Mouse (Mus musculus): ENCODE results near the gene Dydc2.
"Not testable (repeated sequence)": the region's sequence is repeated elsewhere in the genome, so short reads cannot be mapped to it uniquely, and the experiment has no call there.

The Dydc2 gene

GRCm38 (mm10) chr14:41069108-41069507 lies at the start of gene Dydc2:
TSS of gene Dydc2 (minus strand) at chr14:41069208.
- DNase-seq: no peak

DNA sequence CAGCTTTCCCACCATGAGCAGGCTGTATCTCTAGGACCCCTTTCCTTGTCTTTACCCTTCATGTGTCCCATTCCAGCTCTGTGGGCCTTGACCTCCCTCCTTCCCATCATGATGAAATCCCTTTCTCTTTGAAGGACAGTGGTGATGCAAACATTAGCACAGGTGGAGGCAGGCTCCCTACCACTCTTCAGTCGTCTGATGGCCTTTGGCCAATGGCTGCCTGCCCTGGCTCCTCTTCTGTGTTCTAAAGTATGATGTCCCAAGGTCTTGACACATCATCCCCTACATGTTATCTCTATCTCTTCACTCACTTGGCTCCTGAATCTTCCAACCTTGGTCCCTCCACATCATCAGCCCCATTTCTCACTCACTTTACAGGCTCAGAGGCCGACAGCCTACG lies 47.3 kb upstream of the Dydc2 start:
- no peak for DNase-seq

- no peak for DNase-seq
These were observed 43.9 kb upstream of the Dydc2 start for GRCm38 (mm10) chr14:41112944-41113343.

GRCm38 (mm10) chr14:41111031-41111668 lies 42.1 kb upstream of the Dydc2 start:
- no peak for DNase-seq

DNA sequence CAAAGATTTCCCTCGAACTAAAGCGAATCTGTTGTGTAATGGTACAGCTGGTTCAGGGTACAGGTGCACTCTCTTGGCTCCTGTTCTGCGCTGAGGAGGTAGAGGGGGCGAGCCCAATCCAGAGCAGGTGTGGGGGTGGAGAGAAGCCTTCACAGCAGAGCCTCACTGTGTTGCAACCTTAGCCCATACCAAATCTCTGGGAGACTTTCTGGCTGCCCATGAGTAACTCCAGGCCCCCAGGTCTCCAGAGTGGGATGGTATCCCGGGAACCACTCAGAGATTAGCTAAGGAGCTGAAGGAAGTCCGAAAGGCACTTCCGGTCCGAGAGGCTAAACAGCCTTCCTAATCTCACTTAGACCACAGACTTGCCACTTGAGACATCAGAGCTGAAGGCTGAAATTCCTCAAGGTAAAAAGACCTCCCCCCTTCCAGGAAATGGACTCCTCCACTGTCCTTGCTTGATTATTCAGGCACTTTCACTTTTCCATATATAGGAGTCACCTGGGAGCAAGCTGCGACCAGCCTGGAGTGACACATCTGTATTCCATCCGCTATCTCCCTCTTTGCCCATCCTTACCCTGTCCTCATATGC lies 35.9 kb upstream of the Dydc2 start, which contains the start of gene Mat1a:
Mat1a (plus strand) TSS at position 183 of the 592 bp plus-strand sequence.
- no peak for DNase-seq

DNA sequence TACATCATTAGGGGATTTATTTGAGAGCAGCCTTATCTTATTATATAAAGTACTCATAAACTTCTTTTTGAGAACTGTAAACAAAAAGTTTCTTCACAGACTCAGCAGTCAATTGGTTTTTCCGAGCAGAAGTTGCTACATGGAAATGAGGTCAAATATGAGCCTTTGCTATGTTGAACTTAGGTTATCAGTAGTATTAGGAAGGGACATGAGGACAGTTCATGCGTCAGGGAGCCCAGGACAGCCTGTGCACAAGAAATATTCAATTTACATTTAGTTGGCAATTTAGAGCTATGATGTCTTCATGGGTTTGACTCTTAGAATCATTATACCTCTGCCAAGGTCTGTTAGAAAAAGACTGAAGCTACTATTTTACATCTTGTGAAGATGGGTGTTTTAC lies 33.3 kb upstream of the Dydc2 start:
- DNase-seq: no peak

- no peak for DNase-seq
These were observed 32.2 kb upstream of the Dydc2 start for GRCm38 (mm10) chr14:41101242-41101641.

- no peak for DNase-seq
These were observed 31.7 kb upstream of the Dydc2 start for GRCm38 (mm10) chr14:41100712-41101111.

DNA sequence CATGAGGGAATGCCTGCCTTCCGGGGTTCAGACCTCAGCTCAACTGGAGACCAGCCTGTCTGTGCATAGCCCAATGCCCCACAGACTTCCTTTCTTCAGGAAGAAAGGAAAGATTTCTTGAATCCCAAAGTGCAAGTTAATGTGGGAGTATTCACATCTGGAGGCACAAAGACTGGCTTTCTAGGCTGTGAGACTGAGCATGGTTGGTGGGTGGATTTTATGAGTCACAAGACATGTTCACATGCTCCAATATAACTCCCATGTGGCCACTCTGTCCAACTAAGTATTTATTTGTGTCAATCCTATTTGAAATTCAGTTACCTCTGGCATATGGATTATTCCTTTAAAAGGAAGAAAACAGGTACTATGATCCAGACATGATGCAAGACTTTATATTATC lies 29.7 kb upstream of the Dydc2 start:
- DNase-seq: no peak

DNA sequence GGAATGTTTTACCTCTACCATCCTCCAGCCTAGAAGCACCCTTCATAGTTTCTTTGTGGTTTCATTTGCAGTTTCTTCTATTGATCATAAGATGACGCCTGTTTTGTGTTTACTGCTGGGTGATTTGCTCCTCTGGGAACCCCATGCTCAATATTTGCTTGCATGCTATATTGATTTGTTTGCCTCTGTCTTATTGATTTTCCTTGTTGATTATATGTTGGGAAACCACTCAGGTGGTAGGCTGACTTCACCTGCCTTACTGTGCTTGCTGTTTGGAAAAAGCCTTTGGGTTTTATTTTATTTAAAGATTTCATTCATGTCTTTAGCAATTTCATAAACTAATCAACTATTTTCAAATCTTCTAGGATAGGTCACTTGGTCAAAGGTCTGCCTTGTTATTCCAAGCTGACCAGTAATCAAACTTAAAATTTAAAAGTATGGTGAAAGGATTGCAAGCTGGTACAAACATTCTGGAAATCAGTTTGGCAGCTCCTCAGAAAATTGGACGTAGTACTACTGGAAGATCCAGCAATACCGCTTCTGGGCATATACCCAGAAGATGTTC lies 27.4 kb upstream of the Dydc2 start:
- no peak for DNase-seq

- no peak for DNase-seq
These were observed 25.1 kb upstream of the Dydc2 start for GRCm38 (mm10) chr14:41094114-41094513.

- peak; percentile 32 for DNase-seq
These were observed 21.8 kb upstream of the Dydc2 start for GRCm38 (mm10) chr14:41090777-41091176.

DNA sequence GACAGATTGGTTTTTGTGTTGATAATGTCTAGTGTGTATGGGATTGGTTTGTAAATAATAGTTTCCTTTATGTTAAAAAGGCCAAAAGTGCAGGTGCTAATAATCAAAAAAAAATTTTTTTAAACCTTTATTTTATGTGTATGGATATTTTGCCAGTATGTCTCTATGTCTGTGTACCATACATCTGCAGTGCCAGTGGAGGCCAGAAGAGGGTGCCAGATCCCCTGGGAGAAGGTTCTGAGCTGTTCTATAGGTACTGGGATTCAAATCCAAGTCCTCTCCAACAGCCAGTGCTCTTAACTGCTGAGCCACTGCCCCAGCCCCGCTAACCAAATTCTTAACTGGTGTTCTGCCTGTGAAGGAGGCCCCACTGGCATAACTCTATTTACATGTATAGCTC lies 18.5 kb upstream of the Dydc2 start:
- DNase-seq: peak; percentile 37

DNA sequence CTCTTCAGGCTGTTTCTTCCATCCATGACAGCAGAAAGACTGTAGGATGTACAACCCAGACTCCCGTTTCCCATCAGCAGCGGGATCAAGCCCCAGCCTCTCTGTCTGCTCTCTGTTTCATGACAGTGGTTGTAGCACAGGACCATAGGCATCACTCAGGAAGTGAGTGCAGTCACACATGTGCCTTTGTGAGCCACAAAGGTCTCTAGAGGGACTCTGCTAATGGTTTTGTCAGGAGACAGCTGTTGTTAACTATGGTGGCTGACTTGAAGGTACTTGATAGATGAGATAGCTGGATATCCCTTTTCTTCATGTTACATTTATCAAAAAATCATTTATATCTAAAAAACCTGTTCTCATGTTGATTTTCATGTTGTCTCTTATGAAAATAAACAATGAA lies 13.4 kb upstream of the Dydc2 start:
- DNase-seq: no peak

DNA sequence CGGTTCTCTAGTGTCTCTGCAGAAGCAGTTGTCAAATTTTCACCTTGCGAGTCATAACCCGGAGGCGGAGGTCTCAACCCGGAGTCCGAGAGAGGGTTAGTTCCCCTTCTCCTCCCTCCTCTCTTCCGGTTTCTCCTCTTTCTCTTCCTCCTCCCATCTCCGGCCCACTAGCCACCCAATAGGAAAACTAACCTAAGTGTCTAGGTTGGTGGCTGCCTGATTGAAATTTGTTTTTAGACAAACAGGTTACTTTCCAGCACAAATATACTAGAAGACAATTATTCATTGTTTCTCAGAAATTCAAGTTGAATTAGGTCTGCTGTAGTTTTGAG lies 3.9 kb upstream of the Dydc2 start:
- DNase-seq: no peak

GRCm38 (mm10) chr14:41072229-41072943 lies 3.4 kb upstream of the Dydc2 start, which contains the start of gene Dydc1:
TSS of gene Dydc1 (plus strand) at chr14:41072911.
- DNase-seq: peak; percentile 83

DNA sequence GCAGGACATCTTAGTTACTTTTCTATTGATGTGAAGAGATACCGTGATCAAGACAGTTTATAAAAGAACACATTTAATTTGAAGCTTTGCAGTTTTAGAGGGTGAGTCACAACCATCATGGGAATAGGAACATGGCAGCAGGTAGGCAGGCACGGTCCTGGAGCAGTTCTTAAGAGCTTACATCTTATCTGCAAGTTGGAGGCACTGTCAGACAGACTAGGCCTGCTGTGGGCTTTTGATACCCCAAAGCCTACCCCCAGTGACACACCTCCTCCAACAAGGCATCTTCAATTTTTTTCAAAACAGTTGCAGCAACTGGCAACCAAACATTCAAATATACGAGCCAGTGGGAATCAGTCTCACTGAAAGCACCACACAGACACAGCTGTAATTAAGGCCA lies 1.3 kb upstream of the Dydc2 start:
- DNase-seq: no peak

DNA sequence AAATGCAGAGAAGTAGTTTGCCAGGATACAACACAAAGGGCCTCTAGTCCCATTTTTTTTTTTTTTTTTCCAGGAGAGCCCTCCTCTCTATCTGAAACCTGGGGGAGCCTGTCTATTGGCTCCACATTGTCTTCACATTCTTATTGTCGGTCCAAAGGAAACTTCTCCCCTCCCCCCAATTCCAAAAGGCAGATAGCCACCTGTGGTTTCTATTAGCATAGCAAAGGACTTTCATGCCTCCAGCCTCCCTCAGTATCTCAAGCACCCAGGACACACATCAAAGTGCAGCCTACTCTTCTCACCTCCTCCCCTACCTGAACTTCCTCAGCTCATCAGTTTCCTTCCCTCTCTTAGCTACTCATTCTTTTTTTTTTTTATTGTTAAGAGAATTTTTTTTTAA lies 2.6 kb downstream of the Dydc2 start:
- DNase-seq: no peak

DNA sequence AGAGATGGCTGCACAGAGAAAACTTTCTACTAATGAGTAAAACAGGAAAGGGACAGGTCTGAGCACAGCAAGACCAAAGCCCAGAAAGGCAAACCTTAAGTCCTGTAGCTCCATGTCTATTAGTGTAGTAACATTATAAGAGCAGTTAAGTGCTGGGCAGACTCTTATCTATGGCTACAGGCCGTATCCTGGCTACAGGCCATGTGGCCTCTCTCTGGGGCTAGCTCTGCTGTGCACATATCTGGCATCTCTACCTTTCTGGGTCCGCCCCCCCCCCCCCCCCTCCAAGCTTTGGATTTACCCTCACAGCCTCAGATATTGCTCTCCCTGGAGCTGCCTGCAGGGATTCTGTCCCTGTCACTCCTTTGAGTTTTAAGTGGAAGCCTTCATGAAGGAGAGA lies 3.8 kb downstream of the Dydc2 start:
- DNase-seq: no peak

DNA sequence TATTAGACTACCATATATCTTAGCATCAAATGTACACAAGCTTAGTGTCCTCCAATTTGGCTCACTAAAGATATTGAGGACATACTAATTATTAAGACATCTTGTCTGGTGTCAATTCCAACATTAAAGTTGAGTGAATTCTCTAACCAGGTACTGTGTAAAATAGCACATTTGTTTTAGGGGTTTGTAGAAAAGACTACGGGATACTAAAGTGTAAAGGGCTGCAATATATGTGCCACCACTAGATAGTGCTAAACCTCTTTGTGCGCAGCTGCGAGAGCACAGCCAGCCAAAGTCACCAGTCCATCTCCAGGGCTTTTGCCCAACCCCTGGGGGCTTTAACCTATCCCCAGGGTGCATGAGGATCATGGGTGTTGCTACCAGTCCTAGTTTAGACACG lies 15.8 kb downstream of the Dydc2 start:
- not testable (repeated sequence) for DNase-seq

GRCm38 (mm10) chr14:41052481-41052880 lies 16.5 kb downstream of the Dydc2 start:
- DNase-seq: peak; percentile 37

GRCm38 (mm10) chr14:41050471-41050870 lies 18.5 kb downstream of the Dydc2 start:
- DNase-seq: no peak

DNA sequence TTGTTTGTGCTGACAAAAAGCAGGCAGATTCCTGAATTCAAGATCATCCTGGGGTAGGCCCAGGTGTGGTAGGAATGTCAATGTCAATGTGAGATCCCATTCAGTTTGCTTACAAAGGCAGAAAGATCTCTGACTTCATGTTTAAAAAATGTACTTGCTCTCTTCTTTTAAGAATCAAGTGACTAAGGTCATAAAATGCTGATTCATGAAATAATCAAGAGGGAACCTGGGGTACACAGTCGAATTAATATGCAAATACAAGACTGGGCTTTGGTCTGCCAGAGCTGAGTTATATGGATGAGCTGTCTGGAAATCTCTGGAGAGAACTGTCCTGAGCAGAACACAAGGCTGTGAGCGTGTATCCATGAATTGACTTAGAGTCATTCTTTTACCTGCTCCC lies 21.6 kb downstream of the Dydc2 start:
- DNase-seq: no peak
